Mouse (Mus musculus) olfactory bulb, adult 2 months (tissue): ENCODE measurements around the gene Pxmp2.

Experiments used
- CTCF ChIP-seq: fragments of 200-500 bp; IDR thresholded peaks from 2 replicates; pipeline ENCODE4 v1.5.1; 2012; ENCODE audit warnings: low read depth, mild to moderate bottlenecking, low read length, moderate library complexity; ENCODE audit not compliant: insufficient read depth
- POLR2A ChIP-seq: fragments of 200-500 bp; IDR thresholded peaks from 2 replicates; pipeline ENCODE4 v1.6.1; 2012; ENCODE audit warnings: mild to moderate bottlenecking, low read depth, low read length, moderate library complexity; ENCODE audit not compliant: insufficient read depth

- no peak for TF ChIP-seq POLR2A
- TF ChIP-seq CTCF: no peak
Measured at GRCm38 (mm10) chr5:110274147-110274546, 11.8 kb downstream of the Pxmp2 start.
